Mouse (Mus musculus): Measurements from ENCODE around the gene Znrf3.

DNA sequence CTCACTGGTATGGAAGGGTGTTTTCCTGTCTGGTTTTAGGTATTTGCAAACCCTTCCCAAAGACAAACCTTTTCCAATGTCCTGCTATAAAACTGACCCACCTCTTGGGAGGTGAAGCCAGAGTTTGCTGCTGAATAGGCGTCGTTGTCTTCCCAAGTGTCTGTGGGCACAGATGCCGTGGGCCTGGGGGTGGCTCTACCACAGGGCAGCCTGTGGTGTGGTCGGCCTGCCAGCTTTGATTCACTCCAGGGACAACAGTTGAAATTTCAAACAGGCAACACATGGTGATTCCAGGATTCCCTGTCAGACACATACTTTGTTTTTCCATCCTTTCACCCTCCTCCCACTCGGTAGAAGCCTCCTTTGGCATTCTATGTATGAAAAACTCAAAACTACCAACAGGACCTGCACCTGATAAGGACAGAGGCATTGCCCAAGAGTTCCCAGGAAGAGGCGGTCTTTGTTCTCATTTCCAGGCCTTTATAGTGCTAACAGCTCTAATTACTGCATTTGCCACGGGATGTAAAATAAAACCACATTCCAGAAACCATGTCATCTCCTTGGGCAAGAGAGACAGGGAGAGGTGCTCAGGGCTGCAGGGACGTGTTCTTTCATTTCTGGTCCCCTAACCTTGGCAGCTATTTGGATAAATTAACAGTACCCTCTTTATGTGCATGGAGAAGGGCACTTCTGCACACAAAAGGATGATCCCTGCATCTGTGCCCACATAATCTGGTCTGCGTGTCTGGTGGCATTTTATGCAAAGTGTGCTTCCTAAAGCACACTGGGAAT lies 173.2 kb downstream of the Znrf3 start:
- TF ChIP-seq CTCF (IDR thresholded peaks at IDR 0.05; ENCODE audit: low read depth, low read length) = no peak
- TF ChIP-seq POLR2AphosphoS5 (IDR thresholded peaks at IDR 0.05; ENCODE audit: insufficient replicate concordance, low read depth, low read length) = no peak
- TF ChIP-seq TAL1 (conservative IDR thresholded peaks at IDR 0.05; ENCODE audit: low read depth, low read length) = no peak

All from G1E (cell line).